Mouse (Mus musculus): ENCODE results near the gene Farsa.
"Not testable (repeated sequence)": the region's sequence is repeated elsewhere in the genome, so short reads cannot be mapped to it uniquely, and the experiment has no call there.

Farsa gene

GRCm38 (mm10) chr8:84856864-84857441 is at the start of gene Farsa:
TSS of gene Farsa (plus strand) at chr8:84856989.
- peak; percentile 86 for DNase-seq (ENCODE audit: inconsistent ontology term)

GRCm38 (mm10) chr8:84809109-84809940 is 47.5 kb upstream of the Farsa start:
- DNase-seq (ENCODE audit: inconsistent ontology term) = no peak

GRCm38 (mm10) chr8:84809941-84810280 is 46.9 kb upstream of the Farsa start:
- no peak for DNase-seq (ENCODE audit: inconsistent ontology term)

- DNase-seq (ENCODE audit: inconsistent ontology term) = peak; percentile 97
Measured at GRCm38 (mm10) chr8:84810896-84811295, 45.9 kb upstream of the Farsa start.

- no peak for DNase-seq (ENCODE audit: inconsistent ontology term)
Measured at GRCm38 (mm10) chr8:84811303-84811702, 45.5 kb upstream of the Farsa start.

GRCm38 (mm10) chr8:84813059-84813458 is 43.7 kb upstream of the Farsa start:
- peak; percentile 83 for DNase-seq (ENCODE audit: inconsistent ontology term)

- no peak for DNase-seq (ENCODE audit: inconsistent ontology term)
Measured at GRCm38 (mm10) chr8:84813830-84814229, 43.0 kb upstream of the Farsa start.

- no peak for DNase-seq (ENCODE audit: inconsistent ontology term)
Measured at GRCm38 (mm10) chr8:84814240-84814554, 42.6 kb upstream of the Farsa start.

GRCm38 (mm10) chr8:84814555-84815441 is 42.0 kb upstream of the Farsa start:
- no peak for DNase-seq (ENCODE audit: inconsistent ontology term)

- peak; percentile 94 for DNase-seq (ENCODE audit: inconsistent ontology term)
Measured at GRCm38 (mm10) chr8:84815547-84815946, 41.2 kb upstream of the Farsa start.

- DNase-seq (ENCODE audit: inconsistent ontology term) = no peak
Measured at GRCm38 (mm10) chr8:84816117-84816516, 40.7 kb upstream of the Farsa start.

- no peak for DNase-seq (ENCODE audit: inconsistent ontology term)
Measured at GRCm38 (mm10) chr8:84822723-84823122, 34.1 kb upstream of the Farsa start, which contains the start of gene Dand5. TSS of gene Dand5 (minus strand) at chr8:84822823.

GRCm38 (mm10) chr8:84823653-84824052 is 33.1 kb upstream of the Farsa start:
- peak; percentile 72 for DNase-seq (ENCODE audit: inconsistent ontology term)

GRCm38 (mm10) chr8:84825636-84826035 is 31.2 kb upstream of the Farsa start:
- no peak for DNase-seq (ENCODE audit: inconsistent ontology term)

GRCm38 (mm10) chr8:84826518-84826917 is 30.3 kb upstream of the Farsa start:
- not testable (repeated sequence) for DNase-seq (ENCODE audit: inconsistent ontology term)

GRCm38 (mm10) chr8:84831490-84831889 is 25.3 kb upstream of the Farsa start, which contains the start of gene Gadd45gip1:
TSS of gene Gadd45gip1 (plus strand) at chr8:84831522.
- peak; percentile 25 for DNase-seq (ENCODE audit: inconsistent ontology term)

GRCm38 (mm10) chr8:84832034-84832717 is 24.6 kb upstream of the Farsa start:
- peak; percentile 81 for DNase-seq (ENCODE audit: inconsistent ontology term)

GRCm38 (mm10) chr8:84832759-84833742 is 23.7 kb upstream of the Farsa start:
- no peak for DNase-seq (ENCODE audit: inconsistent ontology term)

GRCm38 (mm10) chr8:84834002-84834865 is 22.6 kb upstream of the Farsa start:
- no peak for DNase-seq (ENCODE audit: inconsistent ontology term)

Measured in Muller cell, postnatal 12 days (primary cell).